Mouse (Mus musculus) megakaryocyte progenitor cell, adult 5-6 weeks (primary cell): ENCODE data around the gene Lmo7. TPM values are rescaled to one million over a fixed set of nuclear protein-coding genes. Genes with fewer than 3 reads are reported as not detected.

Source experiments
- ATAC-seq: replicated peaks from 2 replicates; pipeline ENCODE4 v1.8.0; 2016; ENCODE audit warnings: mild to moderate bottlenecking, moderate TSS enrichment, inconsistent platforms; ENCODE audit not compliant: poor library complexity
- total RNA-seq, 2 experiments: library from RNA; stranded (forward) in 1 of 2; stranded (reverse) in 1 of 2; fragments of 157-497, 149-512 nt in 1 of 2; fragments of 200-1000 nt in 1 of 2; gene quantifications; 2 replicates each; pipeline versions ENCODE4 v1.2.3 to v1.2.4; 2015 to 2017

The Lmo7 gene
- total RNA-seq, 2 experiments from 2014 or later, result 0.44 to 0.54 TPM

GRCm38 (mm10) chr14:101777129-101777493 lies 47.4 kb downstream of the Lmo7 start:
- no peak for ATAC-seq

- ATAC-seq, result no peak
Observed at GRCm38 (mm10) chr14:101778426-101778825, 48.7 kb downstream of the Lmo7 start.

- no peak for ATAC-seq
Observed at GRCm38 (mm10) chr14:101780016-101780415, 50.3 kb downstream of the Lmo7 start.

GRCm38 (mm10) chr14:101781219-101781618 lies 51.5 kb downstream of the Lmo7 start:
- no peak for ATAC-seq

- ATAC-seq, result peak; percentile 86
Observed at GRCm38 (mm10) chr14:101781943-101782510, 52.3 kb downstream of the Lmo7 start.

GRCm38 (mm10) chr14:101784315-101784945 lies 54.7 kb downstream of the Lmo7 start:
- no peak for ATAC-seq

- no peak for ATAC-seq
Observed at GRCm38 (mm10) chr14:101787903-101788302, 58.1 kb downstream of the Lmo7 start.

GRCm38 (mm10) chr14:101788475-101788874 lies 58.7 kb downstream of the Lmo7 start:
- ATAC-seq, result no peak

- ATAC-seq, result no peak
Observed at GRCm38 (mm10) chr14:101794553-101795177, 64.9 kb downstream of the Lmo7 start.

- ATAC-seq, result peak; percentile 77
Observed at GRCm38 (mm10) chr14:101797930-101798500, 68.3 kb downstream of the Lmo7 start.

- ATAC-seq, result 0 out of 2 replicates have a peak, but pooled peaks have one; percentile 34
Observed at GRCm38 (mm10) chr14:101798766-101799165, 69.0 kb downstream of the Lmo7 start.

- no peak for ATAC-seq
Observed at GRCm38 (mm10) chr14:101801674-101802073, 71.9 kb downstream of the Lmo7 start.

- ATAC-seq, result peak; percentile 87
Observed at GRCm38 (mm10) chr14:101804119-101804518, 74.4 kb downstream of the Lmo7 start.

GRCm38 (mm10) chr14:101804562-101805327 lies 75.0 kb downstream of the Lmo7 start:
- no peak for ATAC-seq

- no peak for ATAC-seq
Observed at GRCm38 (mm10) chr14:101805328-101805697, 75.6 kb downstream of the Lmo7 start.

GRCm38 (mm10) chr14:101806058-101806457 lies 76.3 kb downstream of the Lmo7 start:
- no peak for ATAC-seq

GRCm38 (mm10) chr14:101806607-101807006 lies 76.8 kb downstream of the Lmo7 start:
- no peak for ATAC-seq

- ATAC-seq, result no peak
Observed at GRCm38 (mm10) chr14:101816450-101816849, 86.7 kb downstream of the Lmo7 start.

- no peak for ATAC-seq
Observed at GRCm38 (mm10) chr14:101822390-101822789, 92.6 kb downstream of the Lmo7 start.

- ATAC-seq, result no peak
Observed at GRCm38 (mm10) chr14:101822871-101823270, 93.1 kb downstream of the Lmo7 start.

GRCm38 (mm10) chr14:101829676-101830075 lies 99.9 kb downstream of the Lmo7 start:
- ATAC-seq, result 0 out of 2 replicates have a peak, but pooled peaks have one; percentile 21
